Mouse (Mus musculus) brain, embryonic 14.5 days (tissue): ENCODE measurements at regions not wholly inside any gene's neighbourhood (a gene's known extent, or its start where the extent isn't known, plus 50 kb on each side); places are given as distances from the start of the nearest gene placed in this dataset.

Experiments
- CTCF ChIP-seq: fragments of 200-500 bp; IDR thresholded peaks from 2 replicates; pipeline ENCODE4 v1.5.1; 2012; ENCODE audit warnings: inconsistent platforms, mild to moderate bottlenecking, moderate library complexity, borderline replicate concordance; ENCODE audit not compliant: insufficient read depth, insufficient read length; ENCODE audit errors: extremely low read depth
- POLR2A ChIP-seq: fragments of 200-500 bp; IDR thresholded peaks from 2 replicates; pipeline ENCODE4 v1.6.1; 2012; ENCODE audit warnings: mild to moderate bottlenecking, inconsistent platforms, borderline replicate concordance; ENCODE audit not compliant: poor library complexity, insufficient read depth, insufficient read length, severe bottlenecking; ENCODE audit errors: extremely low read depth

DNA sequence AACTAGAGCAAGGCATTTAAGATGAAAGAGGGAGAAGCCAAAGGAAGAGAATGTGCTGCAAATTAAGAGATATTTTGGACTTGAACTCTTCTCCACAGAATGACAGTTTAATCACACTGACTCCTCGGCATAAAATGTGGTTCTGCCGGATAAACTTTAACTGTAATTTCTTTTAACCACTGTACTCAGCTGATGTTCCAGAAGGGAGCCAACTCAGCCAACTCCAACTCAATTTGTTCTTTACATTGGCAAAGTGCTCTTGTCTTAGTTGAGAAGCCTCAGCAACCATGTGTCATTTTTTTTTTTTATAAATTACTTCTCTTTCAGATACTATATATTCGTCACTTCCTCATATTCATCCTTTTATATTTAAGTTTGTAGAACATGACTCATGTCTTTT is 90.0 kb downstream of the Tpbg start:
- TF ChIP-seq CTCF (no peak), POLR2A (no peak)
